Mouse (Mus musculus) testis, adult 2 months (tissue): ENCODE results near the gene Ctc1.
A peak's percentile ranks its signal among the peaks of the same experiment; 100 is the strongest.

Experiments used
- CTCF ChIP-seq: fragments of 200-500 bp; IDR thresholded peaks from 2 replicates; pipeline ENCODE4 v1.5.1; 2012; ENCODE audit warnings: low read depth, mild to moderate bottlenecking, inconsistent platforms, low read length, moderate library complexity; ENCODE audit not compliant: control insufficient read depth, insufficient read depth, insufficient replicate concordance
- POLR2A ChIP-seq: fragments of 200-500 bp; IDR thresholded peaks from 2 replicates; pipeline ENCODE4 v1.6.1; 2012; ENCODE audit warnings: low read depth, mild to moderate bottlenecking, inconsistent platforms, low read length, moderate library complexity; ENCODE audit not compliant: control insufficient read depth

GRCm38 (mm10) chr11:69015644-69016441 lies at the start of gene Ctc1:
- TF ChIP-seq POLR2A (peak; percentile 98), CTCF (peak; percentile 61; the same call in 1 of the 2 replicates)
